Mouse (Mus musculus) embryonic facial prominence, embryonic 14.5 days (tissue): Measurements from ENCODE around the gene Plekhh3. TPM values are rescaled to one million over a fixed set of nuclear protein-coding genes. Genes with fewer than 3 reads are reported as not detected.
A peak's percentile ranks its signal among the peaks of the same experiment; 100 is the strongest.

Source experiments
- ATAC-seq: fragments of 200-750 bp; cut with Nextera tagmentation; 2 replicates; pipeline ENCODE4 v1.8.0; 2017; ENCODE audit warnings: low read depth, moderate number of reproducible peaks, moderate TSS enrichment
- DNase-seq: peaks from one replicate; pipeline ENCODE4 v3.0.0-alpha.2; 2015; ENCODE audit warnings: low spot score
- H3K27ac ChIP-seq: fragments of 300-500 bp; sonication (generic); replicated peaks from 2 replicates; pipeline ENCODE4 v1.5.1; 2014; ENCODE audit warnings: low read depth, mild to moderate bottlenecking, low read length, moderate library complexity
- H3K27me3 ChIP-seq: fragments of 300-500 bp; sonication (generic); replicated peaks from 2 replicates; pipeline ENCODE4 v1.6.1; 2014; ENCODE audit warnings: low read length; ENCODE audit not compliant: control insufficient read depth, insufficient read depth
- H3K36me3 ChIP-seq: fragments of 300-500 bp; sonication (generic); 2 replicates; pipeline ENCODE4 v1.6.1; 2014; ENCODE audit warnings: low read length, mixed read lengths; ENCODE audit not compliant: control insufficient read depth, insufficient read depth
- H3K4me1 ChIP-seq: fragments of 300-500 bp; sonication (generic); 2 replicates; pipeline ENCODE4 v1.6.1; 2014; ENCODE audit warnings: antibody characterized with exemption, low read length; ENCODE audit not compliant: control insufficient read depth, insufficient read depth
- H3K4me2 ChIP-seq: fragments of 300-500 bp; sonication (generic); 2 replicates; pipeline ENCODE4 v1.6.1; 2014; ENCODE audit warnings: low read depth, mild to moderate bottlenecking, low read length, moderate library complexity, mixed read lengths
- H3K4me3 ChIP-seq: fragments of 300-500 bp; sonication (generic); 2 replicates; pipeline ENCODE4 v1.5.1; 2014; ENCODE audit warnings: low read depth, mild to moderate bottlenecking, low read length
- H3K9ac ChIP-seq: fragments of 300-500 bp; sonication (generic); 2 replicates; pipeline ENCODE4 v1.6.1; 2014; ENCODE audit warnings: low read depth, mild to moderate bottlenecking, low read length, moderate library complexity, mixed read lengths
- H3K9me3 ChIP-seq: fragments of 300-500 bp; sonication (generic); 2 replicates; pipeline ENCODE4 v1.6.1; 2016; ENCODE audit warnings: low read length; ENCODE audit not compliant: control insufficient read depth
- WGBS: fragments of 180-500 bp; shearing (Covaris S2); extraction: QIAGEN DNeasy Blood & Tissue Kit; methylation state at CpG from one replicate; pipeline ENCODE4 v1.1.7; 2014; 5-methylcytosine and 5-hydroxymethylcytosine counted together
- polyA plus RNA-seq: library from polyadenylated mRNA; unstranded; fragments of >200 nt; fragmentation: Nextera tagmentation; extraction: Ambion mirVana; gene quantifications from 2 replicates; pipeline ENCODE4 v1.2.1, GENCODE M21; 2014

The Plekhh3 gene
- polyA plus RNA-seq, 1 experiment from 2014 or later, result 17.7 TPM

DNA sequence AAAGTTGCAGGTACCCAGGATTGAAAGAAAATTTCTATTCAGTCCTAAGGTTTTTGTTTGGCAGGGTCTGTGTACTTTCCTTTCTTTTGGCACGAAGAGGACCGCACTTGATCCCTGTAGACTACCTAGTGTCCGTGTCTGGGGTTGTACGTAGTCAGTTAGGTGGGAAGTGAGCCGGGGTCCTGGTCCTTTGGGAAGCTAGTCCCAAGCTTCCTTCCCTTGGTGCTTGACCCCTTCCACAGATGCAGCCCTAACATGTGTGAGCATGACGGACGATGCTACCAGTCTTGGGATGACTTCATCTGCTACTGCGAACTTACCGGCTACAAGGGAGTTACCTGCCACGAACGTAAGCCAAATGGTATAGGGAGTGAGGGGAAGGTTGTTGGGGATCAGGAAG lies 10.8 kb upstream of the Plekhh3 start:
- H3K4me3 ChIP-seq, result no peak overlapping the region
- H3K4me2 ChIP-seq, result no peak overlapping the region
- no peak overlapping the region for H3K9ac ChIP-seq
- H3K4me1 ChIP-seq, result 0 out of 2 replicates have a peak, but pooled peaks cover 2% of the 10 kb centered on the region
- no peaks in the 10 kb centered on the region for H3K36me3 ChIP-seq
- no peak for ATAC-seq
- no peaks in the 10 kb centered on the region for H3K9me3 ChIP-seq
- 92% methylated on average over 11 of the region's 11 CpGs for WGBS
- DNase-seq, result no peak
- peaks cover 15% of the 10 kb centered on the region for H3K27me3 ChIP-seq
- no peak overlapping the region for H3K27ac ChIP-seq

DNA sequence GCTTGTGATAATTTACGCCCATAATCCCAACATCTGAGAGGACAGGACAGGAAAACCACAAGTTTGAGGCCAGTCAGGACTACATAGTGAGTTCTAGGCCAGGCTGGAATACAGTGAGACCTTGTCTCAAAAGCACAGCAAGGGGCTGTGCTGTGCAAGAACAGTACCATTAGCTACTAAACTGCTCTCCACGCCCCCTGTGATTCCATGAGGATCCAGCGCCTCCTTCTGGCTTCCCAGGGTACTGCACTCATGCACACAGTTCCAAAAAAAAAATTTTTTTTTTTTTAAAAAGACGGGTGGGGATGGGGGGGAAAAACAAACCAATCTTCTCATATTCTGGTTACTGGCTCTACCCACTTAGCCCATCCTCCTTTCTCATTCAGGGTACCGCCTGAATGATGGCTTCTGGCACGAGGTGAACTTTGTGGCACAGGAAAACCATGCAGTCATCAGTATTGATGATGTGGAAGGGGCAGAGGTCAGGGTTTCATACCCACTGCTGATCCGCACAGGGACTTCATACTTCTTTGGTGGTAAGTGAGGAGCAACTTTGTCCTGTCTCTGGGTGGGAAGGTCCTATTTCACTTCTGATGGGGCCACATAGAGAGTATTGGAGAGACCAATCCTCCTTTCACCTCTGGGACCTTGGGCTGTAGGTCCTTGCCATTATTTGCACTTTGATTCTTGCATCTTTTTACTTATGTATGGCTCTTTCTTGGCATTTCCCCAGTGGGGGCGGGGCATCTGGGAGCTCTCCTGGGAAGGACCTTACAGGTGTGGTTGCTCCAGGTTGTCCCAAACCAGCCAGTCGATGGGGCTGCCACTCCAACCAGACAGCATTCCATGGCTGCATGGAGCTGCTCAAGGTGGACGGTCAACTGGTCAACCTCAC lies 9.9 kb upstream of the Plekhh3 start:
- no peak overlapping the region for H3K4me3 ChIP-seq
- ATAC-seq, result no peak
- H3K36me3 ChIP-seq, result no peaks in the 10 kb centered on the region
- H3K9ac ChIP-seq, result no peak overlapping the region
- no peak overlapping the region for H3K27ac ChIP-seq
- H3K9me3 ChIP-seq, result no peaks in the 10 kb centered on the region
- peaks cover 23% of the 10 kb centered on the region for H3K27me3 ChIP-seq
- H3K4me2 ChIP-seq, result no peak overlapping the region
- peak; percentile 72 for DNase-seq
- WGBS, result 42% methylated on average over 10 of the region's 10 CpGs
- H3K4me1 ChIP-seq, result 0 out of 2 replicates have a peak, but pooled peaks cover 3% of the 10 kb centered on the region

DNA sequence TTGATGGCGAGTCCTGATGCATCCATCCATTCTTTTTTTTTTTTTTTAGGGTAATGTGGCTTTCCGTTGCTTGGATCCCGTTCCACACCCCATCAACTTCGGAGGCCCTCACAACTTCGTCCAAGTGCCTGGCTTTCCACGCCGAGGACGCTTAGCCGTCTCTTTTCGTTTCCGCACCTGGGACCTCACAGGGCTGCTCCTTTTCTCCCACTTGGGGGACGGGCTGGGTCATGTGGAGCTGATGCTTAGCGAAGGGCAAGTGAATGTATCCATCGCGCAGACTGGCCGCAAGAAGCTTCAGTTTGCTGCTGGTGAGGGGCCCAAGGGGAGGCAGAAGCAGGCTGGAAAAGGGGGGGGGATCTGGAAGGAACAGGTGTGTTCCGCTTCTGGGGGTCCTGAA lies 9.1 kb upstream of the Plekhh3 start:
- ATAC-seq (no peak), DNase-seq (no peak)
- Histone ChIP-seq H3K4me1 (0 out of 2 replicates have a peak, but pooled peaks cover 3% of the 10 kb centered on the region), H3K9me3 (no peaks in the 10 kb centered on the region), H3K4me2 (no peak overlapping the region), H3K27me3 (peaks cover 31% of the 10 kb centered on the region), H3K4me3 (no peak overlapping the region), H3K36me3 (no peaks in the 10 kb centered on the region), H3K27ac (no peak overlapping the region), H3K9ac (no peak overlapping the region)
- WGBS, result 63% methylated on average over 17 of the region's 17 CpGs

DNA sequence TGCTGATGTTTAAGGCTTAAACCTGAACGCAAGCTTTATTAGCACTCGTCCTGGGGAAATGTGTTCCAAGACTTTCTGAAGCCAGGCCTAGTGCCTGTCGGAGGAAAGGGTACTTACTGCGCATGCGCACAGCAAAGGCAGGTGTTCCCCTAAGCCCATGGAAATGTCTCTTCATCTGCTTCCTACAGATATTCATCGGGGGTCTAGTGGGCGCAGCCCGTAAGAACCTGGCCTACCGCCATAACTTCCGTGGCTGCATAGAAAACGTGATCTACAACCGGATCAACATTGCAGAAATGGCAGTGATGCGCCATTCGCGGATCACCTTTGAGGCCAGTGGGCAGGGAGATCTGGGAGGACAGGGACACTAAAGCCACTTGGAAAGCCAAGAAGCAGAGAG lies 8.2 kb upstream of the Plekhh3 start:
- ATAC-seq, result no peak
- H3K27me3 ChIP-seq, result peaks cover 37% of the 10 kb centered on the region
- 78% methylated on average over 15 of the region's 15 CpGs for WGBS
- H3K4me1 ChIP-seq, result peaks cover 8% of the 10 kb centered on the region
- no peak overlapping the region for H3K4me3 ChIP-seq
- no peak overlapping the region for H3K4me2 ChIP-seq
- no peak overlapping the region for H3K9ac ChIP-seq
- no peak for DNase-seq
- no peak overlapping the region for H3K27ac ChIP-seq
- no peaks in the 10 kb centered on the region for H3K9me3 ChIP-seq
- no peaks in the 10 kb centered on the region for H3K36me3 ChIP-seq

DNA sequence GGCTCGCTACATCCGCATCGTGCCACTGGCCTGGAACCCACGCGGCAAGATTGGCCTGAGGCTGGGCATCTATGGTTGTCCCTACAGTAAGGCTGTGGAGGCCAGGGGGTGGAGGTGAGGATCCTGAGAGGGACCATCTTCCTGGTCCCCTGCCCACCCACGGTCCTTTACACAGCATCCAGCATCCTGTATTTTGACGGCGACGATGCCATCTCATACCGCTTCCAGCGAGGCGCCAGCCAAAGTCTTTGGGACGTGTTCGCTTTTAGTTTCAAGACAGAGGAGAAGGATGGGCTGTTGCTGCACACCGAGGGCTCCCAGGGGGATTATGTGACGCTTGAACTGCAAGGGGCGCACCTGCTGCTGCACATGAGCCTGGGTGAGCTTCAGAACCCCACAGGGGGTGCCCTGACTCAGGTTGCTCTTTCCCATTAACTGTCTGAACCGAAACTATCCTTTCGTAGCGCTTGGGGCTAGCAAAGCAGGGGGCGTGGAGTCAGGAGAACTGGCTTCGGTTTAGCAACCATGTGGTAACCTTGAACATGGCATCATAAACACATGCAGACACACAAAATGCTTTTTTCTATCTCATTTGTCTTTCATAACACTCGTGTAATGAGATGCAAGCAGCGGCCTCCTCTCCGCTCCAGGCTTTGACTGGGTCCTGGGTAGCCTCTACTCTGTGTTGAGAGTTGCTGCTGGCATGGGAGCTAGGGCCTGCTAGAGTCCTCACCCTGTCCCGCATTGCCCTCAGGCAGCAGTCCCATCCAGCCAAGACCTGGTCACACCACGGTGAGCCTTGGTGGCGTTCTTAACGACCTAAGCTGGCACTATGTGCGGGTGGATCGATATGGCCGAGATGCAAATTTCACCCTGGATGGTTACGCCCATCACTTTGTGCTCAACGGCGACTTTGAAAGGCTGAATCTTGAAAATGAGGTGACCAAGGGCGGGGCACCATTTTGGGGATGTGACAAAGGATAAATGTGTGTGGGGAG lies 7.2 kb upstream of the Plekhh3 start:
- Histone ChIP-seq H3K36me3 (no peaks in the 10 kb centered on the region), H3K27ac (no peak overlapping the region), H3K4me3 (no peak overlapping the region), H3K4me2 (no peak overlapping the region), H3K27me3 (peaks cover 41% of the 10 kb centered on the region), H3K9me3 (no peaks in the 10 kb centered on the region), H3K9ac (peak overlapping the region; percentile 22; the same call in 1 of the 2 replicates), H3K4me1 (peaks cover 17% of the 10 kb centered on the region)
- ATAC-seq (no peak), DNase-seq (no peak)
- WGBS, result 54% methylated on average over 36 of the region's 36 CpGs

DNA sequence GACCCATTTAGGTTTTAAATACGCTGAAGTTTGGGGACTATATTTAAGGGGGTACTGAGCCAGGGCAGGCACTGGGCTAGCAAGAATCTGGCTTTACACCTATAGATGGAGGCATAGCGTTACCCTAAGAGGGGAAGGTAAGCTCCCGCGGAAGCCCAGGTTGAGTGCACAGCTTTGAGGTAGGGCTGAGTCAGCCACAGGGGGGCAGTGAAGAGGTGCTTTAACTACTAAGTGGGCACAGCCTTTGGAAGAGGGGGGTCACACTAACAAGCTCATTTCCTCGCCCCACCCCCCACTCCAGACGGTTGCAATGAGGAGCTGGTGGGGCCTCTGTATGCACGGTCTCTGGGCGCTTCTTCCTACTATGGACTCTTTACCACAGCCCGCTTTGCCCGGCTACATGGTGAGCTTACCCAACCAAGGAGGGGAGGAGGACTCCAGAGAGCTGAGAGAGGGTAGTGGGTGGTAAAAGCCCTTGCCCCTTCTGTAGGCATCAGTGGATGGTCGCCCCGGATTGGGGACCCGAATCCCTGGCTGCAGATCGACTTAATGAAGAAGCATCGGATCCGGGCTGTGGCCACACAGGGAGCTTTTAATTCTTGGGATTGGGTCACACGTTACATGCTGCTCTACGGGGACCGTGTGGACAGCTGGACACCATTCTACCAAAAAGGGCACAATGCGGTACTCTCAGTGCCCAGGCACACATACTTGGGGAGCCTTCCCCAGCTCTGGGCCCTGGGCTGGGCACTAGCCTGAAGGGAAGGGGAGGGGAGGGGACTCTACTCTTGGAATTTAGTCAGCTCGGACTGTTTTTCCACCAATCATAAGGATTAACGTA lies 6.0 kb upstream of the Plekhh3 start:
- Histone ChIP-seq H3K4me2 (peak overlapping the region; percentile 58), H3K4me1 (peaks cover 27% of the 10 kb centered on the region), H3K4me3 (peak overlapping the region; percentile 29; the same call in 1 of the 2 replicates), H3K27me3 (peaks cover 41% of the 10 kb centered on the region), H3K27ac (no peak overlapping the region), H3K9ac (no peak overlapping the region), H3K9me3 (no peaks in the 10 kb centered on the region), H3K36me3 (no peaks in the 10 kb centered on the region)
- peak; percentile 67 for DNase-seq
- 0 out of 2 replicates have a peak, but pooled peaks have one; percentile 12 for ATAC-seq
- 26% methylated on average over 22 of the region's 22 CpGs for WGBS

DNA sequence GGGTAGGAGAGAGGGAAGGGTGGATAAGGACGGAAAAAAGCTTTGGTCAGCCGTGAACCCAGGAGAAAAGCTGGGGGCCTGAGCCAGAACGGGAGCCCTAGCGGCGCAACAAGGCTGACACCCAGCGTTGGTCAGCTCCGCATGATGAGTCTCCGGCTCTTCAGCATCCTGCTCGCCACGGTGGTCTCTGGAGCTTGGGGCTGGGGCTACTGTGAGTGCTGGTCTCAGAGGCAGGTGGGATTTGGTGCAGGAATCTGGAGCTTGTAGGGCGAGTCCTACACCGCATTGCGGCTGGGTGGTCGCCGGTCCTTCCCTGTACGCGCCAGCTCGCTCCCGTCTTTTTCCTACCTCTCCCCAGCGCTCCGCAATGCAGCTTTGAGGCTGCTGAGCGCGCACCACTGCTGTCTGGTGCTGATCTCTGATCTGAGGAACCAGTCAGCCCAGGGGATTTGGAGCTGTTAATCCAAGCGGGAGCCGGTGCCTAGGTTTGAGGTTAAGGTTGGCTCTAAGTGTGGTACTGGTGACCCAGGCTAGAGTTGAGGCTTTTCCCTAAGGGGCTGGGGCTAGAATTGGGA lies 5.1 kb upstream of the Plekhh3 start:
- H3K9me3 ChIP-seq, result no peaks in the 10 kb centered on the region
- DNase-seq (no peak), ATAC-seq (no peak)
- 0 out of 2 replicates have a peak overlapping the region, but pooled peaks have one; percentile 17 for H3K9ac ChIP-seq
- H3K4me2 ChIP-seq, result peak overlapping the region; percentile 58
- no peak overlapping the region for H3K27ac ChIP-seq
- H3K36me3 ChIP-seq, result no peaks in the 10 kb centered on the region
- H3K27me3 ChIP-seq, result peaks cover 41% of the 10 kb centered on the region
- H3K4me1 ChIP-seq, result peaks cover 30% of the 10 kb centered on the region
- WGBS, result 1% methylated on average over 20 of the region's 25 CpGs
- peak overlapping the region; percentile 29 for H3K4me3 ChIP-seq
